Mouse (Mus musculus) bone marrow, adult 2 months (tissue): ENCODE measurements at regions not wholly inside any gene's neighbourhood (a gene's known extent, or its start where the extent isn't known, plus 50 kb on each side); places are given as distances from the start of the nearest gene placed in this dataset.

ENCODE experiments used
- CTCF ChIP-seq: fragments of 200-500 bp; IDR thresholded peaks from 2 replicates; pipeline ENCODE4 v1.5.1; 2011; ENCODE audit warnings: low read length, control low read depth; ENCODE audit not compliant: control insufficient read depth, insufficient read depth
- POLR2A ChIP-seq: fragments of 200-500 bp; IDR thresholded peaks from 2 replicates; pipeline ENCODE4 v1.6.1; 2011; ENCODE audit warnings: low read depth, mild to moderate bottlenecking, control low read depth, low read length, borderline replicate concordance; ENCODE audit not compliant: control insufficient read depth

GRCm38 (mm10) chr3:39347578-39347977, 460.8 kb downstream of the Fat4 start:
- no peak for TF ChIP-seq CTCF
- TF ChIP-seq POLR2A: no peak
